Mouse (Mus musculus): ENCODE measurements around the gene Nudt5.

Nudt5 gene

DNA sequence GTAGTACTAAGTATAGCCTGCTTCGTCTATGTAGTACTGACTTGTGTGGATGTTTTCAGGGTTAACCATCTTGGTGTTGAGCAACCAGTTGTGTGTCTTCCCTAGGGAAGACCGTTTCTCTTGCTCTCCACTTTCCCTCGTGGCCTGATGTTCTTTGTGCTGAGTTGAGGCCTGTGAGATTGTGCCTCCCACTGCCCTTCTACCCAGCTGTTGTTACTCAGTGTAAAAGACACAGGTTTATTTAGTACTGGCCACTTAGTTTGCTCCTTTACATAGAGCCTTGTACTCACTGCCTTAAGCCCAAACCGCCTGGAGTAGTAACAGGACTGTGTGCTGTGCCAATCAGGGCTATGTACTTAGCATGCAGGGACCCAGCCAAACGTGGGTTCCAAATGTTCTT lies 7.0 kb downstream of the Nudt5 start:
- in situ Hi-C loops (cut with MboI; ENCODE audit: low sequenced_read_pairs): no loop called here

DNA sequence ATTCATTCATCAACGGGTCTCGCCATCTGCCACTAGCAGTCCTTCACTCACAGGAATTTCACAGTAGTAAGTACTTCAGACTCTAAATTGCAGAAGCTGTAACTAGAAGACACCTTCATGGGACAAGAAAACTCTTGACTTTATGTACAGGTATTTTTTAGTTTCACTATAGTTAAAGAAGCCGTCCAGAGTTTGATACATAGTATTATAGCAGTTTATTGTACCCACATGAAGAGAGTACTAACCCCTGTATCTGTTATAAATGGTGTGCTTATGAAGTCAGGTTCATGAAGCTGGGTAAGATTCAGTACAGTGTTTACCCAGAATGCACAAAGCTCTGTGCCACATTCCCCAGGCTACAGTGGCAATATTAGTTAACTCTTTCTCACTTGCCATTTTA lies 18.0 kb downstream of the Nudt5 start, which contains the start of gene Gm13199:
Gene Gm13199, minus strand, starts transcription at position 101 of the 400 bp plus-strand sequence.
- in situ Hi-C loops (cut with MboI; ENCODE audit: low sequenced_read_pairs): no loop called here

DNA sequence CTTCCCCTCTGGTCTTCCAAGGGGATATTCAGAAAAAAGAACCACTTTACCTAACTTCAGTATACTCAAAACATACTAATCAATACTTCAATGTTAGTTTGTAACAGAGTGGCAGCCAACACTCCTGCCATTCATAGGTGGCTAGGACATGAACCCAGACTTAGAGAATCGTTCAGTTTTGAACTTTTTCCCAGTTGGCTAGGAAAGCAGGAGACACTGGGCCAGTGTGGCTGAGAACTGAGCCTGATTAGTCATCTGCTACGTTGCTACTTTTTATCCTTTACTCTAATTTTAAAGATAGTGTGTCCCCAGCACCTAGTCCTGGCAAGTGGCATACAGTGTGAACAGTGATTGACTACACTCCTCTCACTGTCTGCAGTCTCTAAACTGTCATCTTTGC lies 22.9 kb downstream of the Nudt5 start:
- in situ Hi-C loops (cut with MboI; ENCODE audit: low sequenced_read_pairs): no loop called here

DNA sequence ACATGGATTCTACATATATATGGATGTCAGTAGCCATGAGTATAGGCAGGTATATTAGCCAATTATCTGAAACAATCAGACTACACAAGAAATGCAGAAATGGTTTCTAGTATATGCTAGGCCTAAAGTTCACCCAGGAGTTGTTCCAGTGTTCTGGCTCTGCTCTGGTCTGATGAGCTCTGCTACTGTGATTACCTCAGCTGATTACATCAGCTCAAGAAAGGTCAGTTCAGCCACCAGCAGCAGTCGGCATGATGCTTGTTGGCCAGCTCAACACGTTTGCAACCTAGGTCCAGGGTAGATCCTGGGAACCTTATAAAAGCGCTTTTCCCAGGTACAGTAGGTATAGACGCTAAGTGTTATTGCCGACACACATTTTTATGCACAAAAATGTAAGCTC lies 24.9 kb downstream of the Nudt5 start:
- in situ Hi-C loops (cut with MboI; ENCODE audit: low sequenced_read_pairs): no loop called here

DNA sequence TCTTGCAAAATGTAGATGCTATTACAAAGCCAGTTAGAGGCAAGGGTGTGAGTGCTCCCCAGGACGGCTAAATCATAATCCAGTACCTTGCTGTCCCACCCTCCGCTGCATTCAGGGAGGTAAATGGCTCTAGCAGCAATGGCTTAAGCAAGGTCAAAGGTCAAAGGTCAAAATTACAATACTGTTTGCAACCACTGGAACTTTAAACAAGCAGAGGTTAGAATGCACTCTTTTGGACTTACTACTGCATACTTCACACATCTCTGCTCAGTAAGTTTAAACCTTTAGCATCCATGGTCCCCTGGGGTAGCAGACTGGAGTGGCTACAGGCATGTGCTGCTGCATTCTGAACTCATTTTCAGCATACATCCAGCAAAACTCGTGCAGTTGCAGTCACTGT lies 32.6 kb downstream of the Nudt5 start:
- in situ Hi-C loops (cut with MboI; ENCODE audit: low sequenced_read_pairs): no loop called here

DNA sequence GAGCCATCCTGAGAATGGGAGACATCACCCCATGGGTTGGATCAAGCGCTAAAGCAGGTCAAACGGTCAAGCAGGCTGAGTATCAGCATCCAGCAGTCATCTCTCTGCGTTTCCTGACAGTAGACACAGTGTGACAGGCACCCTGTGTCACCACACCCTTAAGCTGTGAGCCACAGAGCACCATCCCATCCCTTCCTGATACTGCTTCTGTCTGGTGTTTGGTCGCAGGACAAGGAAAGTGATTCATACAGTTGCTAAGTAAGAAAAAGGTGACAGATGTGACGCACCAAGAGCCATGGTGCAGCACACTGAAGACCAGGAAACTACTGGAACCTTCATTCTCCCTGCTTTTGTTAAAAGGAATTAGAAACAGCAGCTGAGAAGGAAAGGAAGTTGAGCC lies 44.0 kb downstream of the Nudt5 start:
- in situ Hi-C loops (cut with MboI; ENCODE audit: low sequenced_read_pairs): no loop called here

DNA sequence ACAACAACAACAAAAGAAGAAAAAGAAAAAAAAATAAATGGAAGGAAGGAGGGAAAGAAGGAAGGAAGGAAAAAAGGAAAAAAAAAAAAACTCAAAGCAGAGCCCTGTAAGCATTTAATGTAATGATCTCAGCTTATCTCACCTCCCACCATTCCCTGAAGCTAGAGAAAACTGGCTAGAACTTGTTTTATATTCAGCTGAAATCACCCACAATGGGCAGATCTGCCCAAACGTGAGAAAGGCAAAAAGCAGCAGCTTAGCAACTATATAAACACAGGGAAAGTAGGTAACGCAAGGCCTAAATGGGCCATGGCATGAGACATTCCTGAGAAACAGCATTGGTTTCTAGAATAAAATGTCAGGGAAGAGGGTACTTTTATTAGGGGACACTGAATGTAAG lies 44.6 kb downstream of the Nudt5 start:
- in situ Hi-C loops (cut with MboI; ENCODE audit: low sequenced_read_pairs): no loop called here

DNA sequence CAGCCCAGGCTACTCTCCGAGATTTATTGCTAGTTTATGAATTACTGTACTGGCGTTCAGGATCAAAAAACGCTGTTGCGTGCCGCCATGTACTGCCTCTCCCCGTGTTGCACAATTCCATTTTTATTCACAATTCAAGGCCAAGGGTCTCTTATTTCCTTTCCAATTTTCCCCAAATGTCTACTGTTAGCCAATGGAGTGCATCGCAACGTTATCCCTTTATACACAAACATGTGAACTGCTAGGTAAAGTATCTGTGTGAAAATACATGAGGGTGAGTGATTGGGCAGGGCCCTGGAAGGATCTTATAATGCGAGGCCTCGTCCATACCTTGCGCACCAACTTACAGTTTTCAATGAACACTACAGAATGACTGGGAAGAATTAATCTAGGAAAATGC lies 49.5 kb downstream of the Nudt5 start:
- in situ Hi-C loops (cut with MboI; ENCODE audit: low sequenced_read_pairs): no loop called here

DNA sequence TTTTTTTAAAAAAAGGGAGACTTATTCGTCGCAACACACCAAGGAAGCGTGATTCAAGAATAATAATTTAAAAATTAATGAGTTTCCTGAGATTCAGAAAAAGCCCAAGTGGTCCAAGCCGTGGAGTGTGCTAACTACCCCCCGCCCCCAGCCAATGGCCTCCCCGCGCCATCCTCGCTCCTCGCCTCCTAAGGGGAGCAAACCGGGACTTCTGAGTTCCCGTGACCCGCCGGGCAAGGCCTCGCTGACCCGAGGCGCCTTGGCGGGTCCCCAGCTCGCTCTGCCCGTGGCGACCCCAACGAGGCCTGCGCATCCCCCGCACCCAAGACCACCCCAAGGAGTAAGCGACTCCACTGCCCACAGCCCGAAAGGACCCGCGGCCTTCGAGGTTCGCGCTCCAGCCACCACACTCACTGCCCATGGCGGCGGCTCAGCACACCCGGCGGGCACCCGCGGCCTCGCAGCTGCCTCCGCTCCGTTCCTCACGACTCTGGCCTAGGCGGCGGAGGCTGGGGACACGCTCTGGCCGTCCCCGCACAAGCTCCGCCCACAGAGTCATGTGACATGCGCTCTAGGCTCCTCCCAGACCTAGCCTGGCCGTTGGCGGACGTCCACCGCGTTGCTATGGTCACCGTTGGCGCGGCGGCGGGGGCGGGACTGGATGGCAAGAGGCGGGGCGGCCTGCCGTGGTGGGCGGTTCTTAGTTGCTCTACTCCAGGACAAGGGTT lies 50.2 kb downstream of the Nudt5 start, which contains the start of gene Sec61a2:
Gene Sec61a2, minus strand, starts transcription at position 590 of the 728 bp plus-strand sequence.
- in situ Hi-C loops (cut with MboI; ENCODE audit: low sequenced_read_pairs): no loop called here

DNA sequence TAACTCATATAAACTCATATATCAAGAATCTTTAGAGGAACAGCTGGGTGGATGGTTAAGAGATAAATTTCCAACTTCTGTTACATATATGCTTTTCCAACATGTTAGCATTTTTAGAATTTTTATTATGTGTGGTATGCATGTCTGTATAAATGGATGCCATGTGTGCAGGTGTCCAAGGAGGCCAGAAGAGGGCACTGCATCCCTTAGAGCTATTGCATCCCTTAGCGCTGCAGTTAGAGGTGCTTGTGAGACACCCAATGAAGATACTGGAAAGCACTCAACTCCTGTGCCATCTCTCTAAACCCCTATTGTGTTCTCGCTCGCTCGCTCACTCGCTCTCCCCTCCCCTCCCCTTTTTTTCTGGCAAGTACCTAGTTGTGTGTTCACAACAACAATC lies 55.3 kb downstream of the Nudt5 start:
- in situ Hi-C loops (cut with MboI; ENCODE audit: low sequenced_read_pairs): no loop called here

DNA sequence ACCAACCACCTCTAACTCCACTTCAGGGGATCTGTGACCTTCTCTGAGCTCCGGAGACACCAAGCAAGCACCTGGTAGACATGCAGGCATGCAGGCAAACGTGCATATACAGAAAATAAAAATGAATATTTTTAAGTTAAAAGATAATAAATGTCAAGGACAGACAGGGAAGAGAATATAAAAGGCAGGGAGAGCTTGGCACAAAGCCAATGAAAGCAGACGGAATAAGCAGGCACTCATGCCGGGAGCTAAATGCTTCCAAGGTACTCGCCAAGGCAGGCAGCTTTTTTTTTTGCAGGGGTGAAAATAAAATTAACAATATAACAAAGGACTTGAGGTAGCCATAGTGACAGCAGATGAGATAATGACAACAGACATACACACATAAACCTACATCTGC lies 61.3 kb downstream of the Nudt5 start:
- in situ Hi-C loops (cut with MboI; ENCODE audit: low sequenced_read_pairs): no loop called here

DNA sequence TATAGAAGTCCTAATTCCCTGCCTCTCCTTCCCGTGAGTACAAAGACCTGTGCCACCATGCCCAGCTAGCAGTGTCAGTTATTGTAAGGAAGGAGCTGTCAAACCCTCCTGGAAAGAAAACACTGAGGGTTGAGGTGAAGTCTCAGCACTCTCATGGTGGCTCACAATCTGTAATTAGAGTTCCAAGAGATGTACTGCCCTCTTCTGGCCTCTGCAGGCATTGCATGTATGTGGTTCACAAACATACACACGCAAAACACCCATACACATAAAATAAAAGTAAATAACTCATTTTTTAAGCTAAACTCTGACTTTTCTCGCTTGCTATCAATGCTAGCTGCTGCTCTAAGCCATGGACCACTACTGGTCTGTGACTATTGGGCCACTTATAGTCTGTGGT lies 61.8 kb downstream of the Nudt5 start:
- in situ Hi-C loops (cut with MboI; ENCODE audit: low sequenced_read_pairs): no loop called here

DNA sequence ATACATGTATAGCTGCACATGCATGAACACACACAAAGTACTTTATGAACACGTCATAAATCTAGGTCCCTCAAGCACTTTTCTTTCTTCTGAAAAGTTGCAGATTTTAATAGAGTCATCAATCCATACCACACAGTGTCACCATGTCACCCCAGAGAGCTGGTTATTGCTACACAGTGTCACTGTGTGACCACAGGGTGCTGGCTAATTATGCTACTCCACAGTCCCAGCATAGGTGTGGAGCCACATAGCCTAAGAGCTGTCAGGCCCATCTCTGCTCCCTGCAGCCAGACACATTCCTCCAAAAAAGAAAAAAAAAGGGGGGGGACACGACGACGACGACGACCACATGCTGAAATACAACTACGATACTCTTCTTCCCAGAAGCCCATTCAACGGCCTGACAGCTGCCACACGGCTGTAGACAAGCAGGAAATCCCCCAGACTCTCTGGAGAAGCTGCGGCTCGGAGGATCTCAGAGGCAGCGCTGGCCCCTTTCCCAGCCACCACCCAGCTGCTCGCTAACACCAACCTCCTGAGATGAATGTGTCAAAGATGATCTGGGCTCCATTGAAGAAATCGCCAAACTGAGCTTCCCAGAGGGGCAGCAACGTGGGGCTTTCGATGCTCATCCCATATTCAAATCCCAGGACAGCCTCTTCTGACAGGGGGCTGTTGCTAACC lies 66.6 kb downstream of the Nudt5 start:
- in situ Hi-C loops (cut with MboI; ENCODE audit: low sequenced_read_pairs): no loop called here

All from CH12F3 (cell line).